Mouse (Mus musculus): Measurements from ENCODE around the gene Nipa2. TPM values are rescaled to one million over a fixed set of nuclear protein-coding genes. Genes with fewer than 3 reads are reported as not detected.

Nipa2 gene
- 44.1 and 50.7 TPM in 2 replicates for polyA plus RNA-seq (2016; fragmentation: Nextera tagmentation; extraction: Ambion mirVana)

DNA sequence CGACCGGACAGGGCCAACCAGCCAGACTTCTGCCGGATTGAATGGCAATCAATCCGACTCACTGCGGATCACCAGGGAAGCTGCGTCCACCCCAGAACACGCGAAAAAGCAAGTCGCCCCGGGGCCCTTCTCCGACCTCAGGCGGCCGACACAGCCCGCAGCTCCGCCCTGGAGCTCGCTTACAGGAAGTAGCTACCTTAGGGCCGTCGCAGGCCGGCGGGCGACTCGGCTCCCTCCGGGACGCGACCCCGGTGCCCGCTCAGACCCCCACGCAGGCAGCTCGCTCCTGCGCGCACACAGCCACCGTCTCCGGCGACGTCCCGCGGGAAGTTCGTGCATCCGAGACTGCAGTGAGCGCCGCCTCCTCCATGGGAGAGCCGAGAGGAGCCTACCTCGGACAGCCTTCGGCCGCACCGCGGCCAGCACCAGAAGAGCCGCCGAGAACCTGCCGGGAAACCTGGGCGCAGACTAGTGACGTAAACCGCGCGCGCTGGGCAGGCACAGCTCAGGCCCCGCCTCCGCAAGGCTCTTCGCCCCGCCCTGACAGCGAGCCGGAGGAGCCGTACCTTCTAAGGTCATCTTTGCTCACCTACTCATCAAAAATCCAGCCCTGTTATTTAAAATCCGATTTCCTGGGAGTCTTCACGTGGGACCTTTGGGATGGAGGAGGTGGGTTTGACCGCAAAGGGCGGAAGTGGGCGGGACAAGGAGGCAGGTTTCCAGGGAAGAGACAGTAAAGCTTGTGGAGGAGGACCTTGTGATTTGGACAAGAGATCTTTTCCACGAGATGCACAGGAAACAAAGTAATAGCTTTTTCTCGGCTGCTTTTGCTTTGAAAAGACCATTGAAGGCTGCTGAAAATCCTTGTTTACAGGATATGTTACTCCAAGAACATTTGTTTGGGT is at the start of gene Nipa2:
Nipa2 (minus strand) TSS at position 473 of the 905 bp plus-strand sequence.
- under 1% methylated on average over 69 of the region's 70 CpGs for WGBS
- Histone ChIP-seq H3K4me1 (peaks cover 12% of the 10 kb centered on the region), H3K9ac (replicated peaks) (peak within 1 kb of the TSS; percentile 86), H3K9me3 (no peaks in the 10 kb centered on the region), H3K27ac (replicated peaks) (peak within 1 kb of the TSS; percentile 87), H3K36me3 (no peaks in the 10 kb centered on the region), H3K27me3 (no peaks in the 10 kb centered on the region), H3K4me2 (replicated peaks) (peak within 1 kb of the TSS; percentile 62), H3K4me3 (peak within 1 kb of the TSS; percentile 95)
- peak; percentile 99 for ATAC-seq (ENCODE audit: low FRiP score, low read depth)

DNA sequence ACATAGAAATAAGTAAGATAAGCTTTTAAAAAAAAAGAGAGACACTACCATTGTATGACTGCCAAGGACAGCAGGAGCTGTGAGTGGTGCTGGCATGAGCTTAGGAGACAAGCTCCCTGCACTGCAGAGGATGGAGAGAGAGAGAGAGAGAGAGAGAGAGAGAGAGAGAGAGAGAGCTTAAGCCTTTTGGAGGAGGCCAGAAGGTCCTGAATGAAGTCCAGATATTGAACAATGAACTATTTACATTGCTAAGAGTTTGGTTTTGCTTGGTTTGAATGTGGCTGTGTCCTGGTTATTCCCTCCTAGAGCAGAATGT is 48.7 kb upstream of the Nipa2 start:
- H3K4me3 ChIP-seq: no peak overlapping the region
- no peaks in the 10 kb centered on the region for H3K27me3 ChIP-seq
- H3K27ac ChIP-seq (replicated peaks): no peak overlapping the region
- no peak overlapping the region for H3K9ac ChIP-seq (replicated peaks)
- H3K9me3 ChIP-seq: no peaks in the 10 kb centered on the region
- H3K4me2 ChIP-seq (replicated peaks): no peak overlapping the region
- no peaks in the 10 kb centered on the region for H3K36me3 ChIP-seq
- H3K4me1 ChIP-seq: no peaks in the 10 kb centered on the region
- ATAC-seq (ENCODE audit: low FRiP score, low read depth): no peak

DNA sequence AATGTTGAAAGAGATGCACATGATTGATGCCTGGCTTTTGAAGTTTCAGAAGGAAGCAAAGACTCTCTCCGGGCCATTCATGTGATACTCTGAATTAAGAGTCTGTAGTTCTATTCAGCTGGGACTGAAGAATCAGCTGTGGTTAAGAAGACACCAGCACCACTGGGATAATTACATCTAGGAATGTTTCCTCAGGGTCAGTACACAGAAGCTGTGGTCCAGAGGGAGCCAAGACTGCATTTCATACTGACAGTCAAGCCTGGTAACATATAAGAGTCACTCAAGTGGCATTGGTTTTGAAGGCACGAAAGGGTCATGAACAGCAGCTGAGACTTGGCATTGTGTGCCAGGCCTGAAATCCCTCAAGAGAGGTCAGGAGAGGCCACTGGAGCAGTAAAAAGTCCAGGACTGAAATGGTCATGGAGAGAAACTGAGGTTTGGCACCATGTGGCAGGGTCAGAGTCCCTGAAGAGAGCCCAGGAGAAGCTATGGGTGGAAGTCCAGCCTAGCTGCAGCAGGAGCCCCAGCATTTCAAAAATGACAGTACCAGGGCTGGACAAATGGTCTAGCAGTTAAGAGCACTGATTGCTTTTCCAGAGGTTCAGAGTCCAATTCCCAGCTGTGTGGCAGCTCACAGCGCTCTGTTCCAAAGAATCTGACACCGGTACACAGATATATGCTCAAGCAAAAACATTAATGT is 48.2 kb upstream of the Nipa2 start:
- H3K4me3 ChIP-seq: no peak overlapping the region
- no peaks in the 10 kb centered on the region for H3K27me3 ChIP-seq
- no peaks in the 10 kb centered on the region for H3K4me1 ChIP-seq
- no peak overlapping the region for H3K4me2 ChIP-seq (replicated peaks)
- H3K36me3 ChIP-seq: no peaks in the 10 kb centered on the region
- no peak for ATAC-seq (ENCODE audit: low FRiP score, low read depth)
- no peak overlapping the region for H3K27ac ChIP-seq (replicated peaks)
- H3K9me3 ChIP-seq: no peaks in the 10 kb centered on the region
- 82% methylated on average over 4 of the region's 4 CpGs for whole genome bisulfite sequencing
- no peak overlapping the region for H3K9ac ChIP-seq (replicated peaks)

DNA sequence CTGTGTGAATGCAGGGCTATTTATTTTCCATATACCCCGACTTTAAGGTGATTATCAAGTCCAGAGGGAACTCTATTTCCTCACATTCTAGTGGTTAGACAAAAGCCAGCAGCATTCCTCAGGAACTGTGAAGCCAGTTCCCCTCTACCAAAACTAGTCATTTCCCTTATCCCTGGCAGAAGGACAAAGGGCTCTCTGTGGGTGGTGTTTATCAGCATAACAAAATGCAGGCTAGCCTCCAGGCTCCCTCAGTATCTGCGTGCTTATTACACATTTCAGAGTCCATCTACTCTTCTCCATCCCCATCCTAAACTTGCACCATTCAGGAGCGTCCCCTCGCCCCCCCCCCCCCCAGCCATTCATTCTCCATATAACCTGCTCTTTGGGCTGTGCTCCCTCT is 36.7 kb upstream of the Nipa2 start:
- 2% methylated on average over 2 of the region's 4 CpGs for WGBS
- H3K4me2 ChIP-seq (replicated peaks): no peak overlapping the region

DNA sequence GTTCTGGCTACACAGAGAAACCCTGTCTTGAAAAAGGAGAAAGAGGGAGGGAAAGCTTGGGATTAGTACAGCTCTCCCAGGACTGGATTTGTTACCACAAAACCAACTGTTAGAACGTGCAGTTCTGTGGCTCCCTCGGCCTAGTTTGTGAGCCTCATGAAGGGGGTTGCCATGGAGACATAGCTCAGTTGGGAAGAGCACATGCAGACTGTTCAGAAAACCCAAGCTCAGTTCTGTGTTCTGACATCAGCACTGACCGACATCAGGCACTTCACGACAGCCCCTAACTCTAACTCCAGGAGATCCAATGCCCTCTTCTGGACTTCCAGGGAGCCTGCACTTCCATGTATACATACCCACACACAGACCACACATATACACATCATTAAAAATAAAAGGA is 32.7 kb upstream of the Nipa2 start:
- H3K4me1 ChIP-seq: peaks cover 9% of the 10 kb centered on the region; the same call in 1 of the 2 replicates
- no peak overlapping the region for H3K27ac ChIP-seq (replicated peaks)
- H3K4me3 ChIP-seq: no peak overlapping the region
- ATAC-seq (ENCODE audit: low FRiP score, low read depth): peak; percentile 41; the same call in 1 of the 2 replicates
- WGBS: 35% methylated on average over 4 of the region's 4 CpGs
- no peak overlapping the region for H3K9ac ChIP-seq (replicated peaks)
- no peaks in the 10 kb centered on the region for H3K9me3 ChIP-seq
- no peaks in the 10 kb centered on the region for H3K27me3 ChIP-seq
- no peaks in the 10 kb centered on the region; the same call in 1 of the 2 replicates for H3K36me3 ChIP-seq
- H3K4me2 ChIP-seq (replicated peaks): no peak overlapping the region

More for the DNA sequence above, 36.7 kb upstream of the Nipa2 start:
- ATAC-seq (ENCODE audit: low FRiP score, low read depth): no peak
- no peak overlapping the region for H3K9ac ChIP-seq (replicated peaks)
- no peak overlapping the region for H3K4me3 ChIP-seq
- H3K27ac ChIP-seq (replicated peaks): no peak overlapping the region
- H3K27me3 ChIP-seq: no peaks in the 10 kb centered on the region
- H3K9me3 ChIP-seq: no peaks in the 10 kb centered on the region
- peaks cover 9% of the 10 kb centered on the region; the same call in 1 of the 2 replicates for H3K4me1 ChIP-seq
- H3K36me3 ChIP-seq: no peaks in the 10 kb centered on the region

DNA sequence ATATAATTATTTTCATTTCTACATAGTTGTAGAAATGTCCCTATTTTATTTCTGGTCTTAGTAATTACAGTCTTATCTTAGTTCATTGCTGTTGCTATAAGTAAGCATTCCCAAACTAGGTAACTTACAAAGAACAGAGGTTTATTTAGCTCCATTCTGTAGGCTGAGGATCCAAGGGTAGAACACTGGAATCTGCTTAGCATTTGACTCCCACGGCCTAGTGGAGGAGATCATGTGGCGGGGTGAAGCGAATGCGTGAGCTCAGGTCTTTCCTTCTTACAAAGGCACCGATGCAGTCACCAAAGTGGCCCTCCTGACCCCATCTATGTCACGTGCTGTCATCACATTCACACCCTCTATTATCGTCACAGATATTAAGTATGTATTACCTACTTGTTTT is 29.6 kb upstream of the Nipa2 start:
- ATAC-seq (ENCODE audit: low FRiP score, low read depth): no peak
- WGBS: 91% methylated on average over 7 of the region's 7 CpGs
- H3K9me3 ChIP-seq: no peaks in the 10 kb centered on the region
- no peaks in the 10 kb centered on the region for H3K4me1 ChIP-seq
- no peak overlapping the region for H3K4me2 ChIP-seq (replicated peaks)
- no peak overlapping the region for H3K9ac ChIP-seq (replicated peaks)
- no peak overlapping the region for H3K4me3 ChIP-seq
- no peaks in the 10 kb centered on the region; the same call in 1 of the 2 replicates for H3K36me3 ChIP-seq
- H3K27me3 ChIP-seq: no peaks in the 10 kb centered on the region
- H3K27ac ChIP-seq (replicated peaks): no peak overlapping the region

DNA sequence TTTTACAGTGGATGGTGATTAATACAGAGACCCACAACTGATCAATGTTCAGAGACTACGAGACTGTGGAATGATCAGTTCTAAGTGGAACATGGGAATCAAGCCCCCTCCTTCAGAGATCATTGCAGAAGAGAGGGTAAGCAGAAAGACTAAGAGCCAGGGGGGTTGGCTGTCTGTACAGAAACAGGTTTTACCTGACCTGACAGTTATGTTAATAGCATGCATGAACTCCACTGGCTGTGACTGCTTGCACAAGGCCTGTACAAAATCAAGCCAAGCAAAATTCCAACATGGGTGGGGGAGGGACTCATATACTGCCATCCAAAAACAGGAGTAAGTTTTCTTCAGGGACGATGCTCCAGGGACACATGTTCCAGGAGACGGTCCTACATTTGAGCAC is 28.9 kb upstream of the Nipa2 start:
- H3K9me3 ChIP-seq: no peaks in the 10 kb centered on the region
- no peak for ATAC-seq (ENCODE audit: low FRiP score, low read depth)
- no peak overlapping the region for H3K4me2 ChIP-seq (replicated peaks)
- H3K4me1 ChIP-seq: no peaks in the 10 kb centered on the region
- H3K36me3 ChIP-seq: no peaks in the 10 kb centered on the region; the same call in 1 of the 2 replicates
- no peak overlapping the region for H3K9ac ChIP-seq (replicated peaks)
- H3K27ac ChIP-seq (replicated peaks): no peak overlapping the region
- no peaks in the 10 kb centered on the region for H3K27me3 ChIP-seq
- H3K4me3 ChIP-seq: no peak overlapping the region
- WGBS: 95% methylated on average over 3 of the region's 3 CpGs

DNA sequence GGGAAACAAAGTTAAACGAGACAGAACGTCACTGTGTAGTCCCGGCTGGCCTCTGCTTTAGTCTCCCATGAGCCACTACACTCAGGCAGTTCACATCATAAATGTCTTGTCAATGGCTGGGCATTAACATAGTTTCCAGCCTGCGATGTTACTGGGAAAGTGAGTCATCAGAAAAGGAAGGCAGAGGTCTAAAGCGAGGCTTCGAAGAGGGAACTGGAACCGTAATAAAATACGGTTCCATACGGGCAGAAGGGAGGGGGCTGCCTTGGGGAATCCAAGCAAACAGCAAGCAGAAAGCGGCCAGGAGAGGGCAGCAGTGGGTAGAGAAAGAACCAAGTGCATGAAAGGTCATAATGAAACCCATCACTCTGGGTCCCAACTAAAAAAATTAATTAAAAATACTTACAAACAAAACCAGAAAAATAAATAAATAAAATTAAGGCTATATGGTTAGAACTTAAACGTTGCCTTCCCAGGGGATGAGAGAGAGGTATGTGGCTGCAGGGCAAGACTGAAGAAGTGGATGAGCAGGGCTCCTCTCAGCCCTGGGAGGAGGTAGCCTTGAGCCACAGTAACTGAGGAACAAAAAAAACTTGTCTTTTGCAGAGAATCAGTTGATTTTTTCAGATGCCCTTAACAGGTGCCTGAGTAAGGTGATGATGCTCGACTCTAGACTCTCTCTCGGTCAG is 24.4 kb upstream of the Nipa2 start:
- Histone ChIP-seq H3K9ac (replicated peaks) (no peak overlapping the region), H3K27ac (replicated peaks) (no peak overlapping the region), H3K27me3 (no peaks in the 10 kb centered on the region), H3K36me3 (peaks cover 2% of the 10 kb centered on the region; the same call in 1 of the 2 replicates), H3K4me3 (no peak overlapping the region), H3K4me2 (replicated peaks) (peak overlapping the region; percentile 29), H3K9me3 (no peaks in the 10 kb centered on the region), H3K4me1 (no peaks in the 10 kb centered on the region)
- WGBS: 40% methylated on average over 13 of the region's 13 CpGs
- peak; percentile 71 for ATAC-seq (ENCODE audit: low FRiP score, low read depth)

DNA sequence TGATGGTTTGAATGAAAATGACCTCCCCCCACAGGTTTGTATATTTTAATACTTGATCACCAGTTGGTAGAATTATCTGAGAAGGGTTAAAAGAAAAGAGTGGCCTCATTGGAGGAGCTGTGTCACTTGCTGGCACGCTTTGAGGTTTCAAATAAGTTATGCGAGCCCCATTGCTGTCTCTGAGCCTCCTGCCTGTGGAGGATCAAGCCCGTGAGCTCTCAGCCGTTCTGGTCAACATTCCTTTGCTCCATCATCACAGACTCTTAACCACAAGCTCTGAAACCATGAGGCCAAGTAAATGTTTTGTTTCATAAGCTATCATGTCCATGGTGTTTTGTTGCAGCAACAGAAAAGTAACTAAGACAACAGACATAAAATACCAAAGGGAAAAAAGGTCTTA is 22.5 kb upstream of the Nipa2 start:
- no peak overlapping the region for H3K4me3 ChIP-seq
- H3K4me2 ChIP-seq (replicated peaks): no peak overlapping the region
- no peak overlapping the region for H3K27ac ChIP-seq (replicated peaks)
- no peaks in the 10 kb centered on the region for H3K27me3 ChIP-seq
- no peak for ATAC-seq (ENCODE audit: low FRiP score, low read depth)
- H3K9me3 ChIP-seq: no peaks in the 10 kb centered on the region
- H3K36me3 ChIP-seq: peaks cover 3% of the 10 kb centered on the region; the same call in 1 of the 2 replicates
- H3K9ac ChIP-seq (replicated peaks): no peak overlapping the region
- 75% methylated on average over 4 of the region's 4 CpGs for WGBS
- H3K4me1 ChIP-seq: no peaks in the 10 kb centered on the region

DNA sequence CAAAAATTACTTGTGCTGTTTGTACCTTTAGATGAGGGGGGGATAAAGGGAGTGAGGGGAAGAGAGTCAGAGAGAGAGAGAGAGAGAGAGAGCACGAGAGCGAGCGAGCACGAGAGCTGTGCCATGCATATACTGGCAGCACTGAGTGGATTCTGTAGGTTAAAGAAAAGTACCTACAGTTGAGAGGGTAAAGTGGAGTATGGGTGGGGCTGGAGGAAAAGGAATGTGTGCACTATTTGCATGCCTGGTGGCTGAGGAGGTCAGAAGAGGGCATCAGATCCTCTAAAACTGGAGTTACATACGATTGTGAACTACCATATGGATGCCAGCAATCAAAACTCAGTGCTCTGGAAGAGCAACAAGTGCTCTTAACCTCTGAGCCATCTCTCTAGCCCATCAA is 20.8 kb upstream of the Nipa2 start:
- Histone ChIP-seq H3K4me3 (no peak overlapping the region), H3K27me3 (no peaks in the 10 kb centered on the region), H3K27ac (replicated peaks) (no peak overlapping the region), H3K9ac (replicated peaks) (no peak overlapping the region), H3K36me3 (peaks cover 14% of the 10 kb centered on the region; the same call in 1 of the 2 replicates), H3K4me1 (no peaks in the 10 kb centered on the region), H3K4me2 (replicated peaks) (no peak overlapping the region), H3K9me3 (no peaks in the 10 kb centered on the region)
- WGBS: 89% methylated on average over 5 of the region's 5 CpGs
- ATAC-seq (ENCODE audit: low FRiP score, low read depth): no peak

DNA sequence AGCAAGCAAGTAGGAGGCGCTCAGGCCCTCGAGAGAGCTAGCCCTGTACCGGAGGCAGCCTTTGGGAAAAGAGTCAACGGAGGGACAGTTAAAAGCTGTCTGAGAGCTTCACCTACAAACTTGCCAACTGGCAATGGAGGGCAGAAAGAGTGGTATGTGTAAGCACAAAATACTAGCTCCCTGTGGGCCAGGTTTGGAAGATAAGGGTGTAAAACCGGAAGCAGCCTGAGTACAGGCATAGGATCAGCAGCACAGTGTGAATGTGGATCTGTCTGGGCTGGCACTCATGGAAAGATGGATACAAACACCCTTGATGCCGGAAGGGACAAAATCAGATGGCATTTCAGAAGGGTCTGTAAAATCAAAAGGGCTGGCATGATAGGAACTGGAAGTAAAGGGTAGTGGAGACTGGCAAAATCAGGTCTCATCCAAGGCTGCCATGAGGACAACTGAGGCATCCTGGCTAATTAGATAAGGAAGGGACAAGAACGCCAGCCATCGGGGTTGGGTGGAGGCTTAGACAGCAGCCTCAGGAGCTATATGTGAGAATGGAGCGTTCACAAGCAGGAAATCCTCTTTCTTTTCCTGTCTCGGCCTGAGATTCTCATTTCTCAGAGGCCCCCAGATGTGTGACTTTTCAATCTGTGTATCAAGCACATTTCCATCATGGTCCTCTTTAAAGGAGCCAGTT is 19.9 kb upstream of the Nipa2 start:
- no peak overlapping the region for H3K4me3 ChIP-seq
- H3K4me1 ChIP-seq: no peaks in the 10 kb centered on the region
- 89% methylated on average over 10 of the region's 10 CpGs for WGBS
- no peak overlapping the region for H3K9ac ChIP-seq (replicated peaks)
- ATAC-seq (ENCODE audit: low FRiP score, low read depth): no peak
- H3K27ac ChIP-seq (replicated peaks): no peak overlapping the region
- no peaks in the 10 kb centered on the region for H3K27me3 ChIP-seq
- no peak overlapping the region for H3K4me2 ChIP-seq (replicated peaks)
- H3K36me3 ChIP-seq: peaks cover 14% of the 10 kb centered on the region; the same call in 1 of the 2 replicates
- no peaks in the 10 kb centered on the region for H3K9me3 ChIP-seq
